Mouse (Mus musculus) intestine, embryonic 16.5 days (tissue): Measurements from ENCODE around the gene Slc38a10. TPM values are rescaled to one million over a fixed set of nuclear protein-coding genes. Genes with fewer than 3 reads are reported as not detected.
A peak's percentile ranks its signal among the peaks of the same experiment; 100 is the strongest.

Experiments used
- ATAC-seq: fragments of 200-750 bp; cut with Nextera tagmentation; 2 replicates; pipeline ENCODE4 v1.8.0; 2017; ENCODE audit warnings: moderate TSS enrichment, moderate library complexity
- H3K27ac ChIP-seq: fragments of 300-500 bp; sonication (generic); 2 replicates; pipeline ENCODE4 v1.5.1; 2014; ENCODE audit warnings: mild to moderate bottlenecking, low read length
- H3K27me3 ChIP-seq: fragments of 300-500 bp; sonication (generic); replicated peaks from 2 replicates; pipeline ENCODE4 v1.6.1; 2014; ENCODE audit warnings: low read length, control low read depth, mixed read lengths; ENCODE audit not compliant: control insufficient read depth, insufficient read depth
- H3K36me3 ChIP-seq: fragments of 300-500 bp; sonication (generic); 2 replicates; pipeline ENCODE4 v1.6.1; 2014; ENCODE audit warnings: low read length, control low read depth; ENCODE audit not compliant: control insufficient read depth, insufficient read depth
- H3K4me1 ChIP-seq: fragments of 300-500 bp; sonication (generic); 2 replicates; pipeline ENCODE4 v1.6.1; 2014; ENCODE audit warnings: low read length, control low read depth, mixed read lengths; ENCODE audit not compliant: control insufficient read depth, insufficient read depth
- H3K4me2 ChIP-seq: fragments of 300-500 bp; sonication (generic); 2 replicates; pipeline ENCODE4 v1.6.1; 2014; ENCODE audit warnings: low read depth, low read length, control low read depth
- H3K4me3 ChIP-seq: fragments of 300-500 bp; sonication (generic); 2 replicates; pipeline ENCODE4 v1.5.1; 2014; ENCODE audit warnings: mild to moderate bottlenecking, low read length
- H3K9ac ChIP-seq: fragments of 300-500 bp; sonication (generic); 2 replicates; pipeline ENCODE4 v1.6.1; 2014; ENCODE audit warnings: low read depth, low read length
- H3K9me3 ChIP-seq: fragments of 300-500 bp; sonication (generic); 2 replicates; pipeline ENCODE4 v1.6.1; 2016; ENCODE audit warnings: low read length, control low read depth; ENCODE audit not compliant: control insufficient read depth
- WGBS: fragments of 180-500 bp; shearing (Covaris S2); extraction: QIAGEN DNeasy Blood & Tissue Kit; methylation state at CpG from one replicate; pipeline ENCODE4 v1.1.7; 2014; 5-methylcytosine and 5-hydroxymethylcytosine counted together
- polyA plus RNA-seq: library from polyadenylated mRNA; unstranded; fragments of >200 nt; fragmentation: Nextera tagmentation; extraction: Ambion mirVana; gene quantifications from 2 replicates; pipeline ENCODE4 v1.2.1, GENCODE M21; 2015

The Slc38a10 gene
- polyA plus RNA-seq, 1 experiment from 2014 or later: 84.6 TPM

- 86% methylated on average over 7 of the region's 7 CpGs for WGBS
- Histone ChIP-seq H3K27me3 (no peaks in the 10 kb centered on the region), H3K4me2 (no peak overlapping the region), H3K9ac (no peak overlapping the region), H3K9me3 (no peaks in the 10 kb centered on the region), H3K27ac (no peak overlapping the region), H3K36me3 (peaks cover 20% of the 10 kb centered on the region), H3K4me3 (no peak overlapping the region), H3K4me1 (peaks cover 13% of the 10 kb centered on the region)
- ATAC-seq: no peak
These were observed 79.3 kb downstream of the Slc38a10 start for GRCm38 (mm10) chr11:120071731-120072320.

- Histone ChIP-seq H3K36me3 (peaks cover 20% of the 10 kb centered on the region), H3K4me1 (peaks cover 13% of the 10 kb centered on the region), H3K4me3 (no peak overlapping the region), H3K4me2 (no peak overlapping the region), H3K27me3 (no peaks in the 10 kb centered on the region), H3K27ac (no peak overlapping the region), H3K9ac (no peak overlapping the region), H3K9me3 (no peaks in the 10 kb centered on the region)
- 59% methylated on average over 12 of the region's 12 CpGs for WGBS
- ATAC-seq: no peak
These were observed 80.1 kb downstream of the Slc38a10 start for GRCm38 (mm10) chr11:120071065-120071464.

GRCm38 (mm10) chr11:120070286-120070930 is 80.7 kb downstream of the Slc38a10 start:
- Histone ChIP-seq H3K4me1 (peaks cover 10% of the 10 kb centered on the region), H3K27me3 (no peaks in the 10 kb centered on the region), H3K4me3 (no peak overlapping the region), H3K36me3 (peaks cover 20% of the 10 kb centered on the region), H3K4me2 (no peak overlapping the region), H3K9me3 (no peaks in the 10 kb centered on the region), H3K27ac (no peak overlapping the region), H3K9ac (no peak overlapping the region; the same call in 1 of the 2 replicates)
- 90% methylated on average over 27 of the region's 27 CpGs for WGBS
- no peak for ATAC-seq

- no peak overlapping the region for H3K27ac ChIP-seq
- peaks cover 20% of the 10 kb centered on the region for H3K36me3 ChIP-seq
- ATAC-seq: no peak
These were observed 81.9 kb downstream of the Slc38a10 start for GRCm38 (mm10) chr11:120069261-120069660.

GRCm38 (mm10) chr11:120067834-120068233 is 83.3 kb downstream of the Slc38a10 start:
- peaks cover 20% of the 10 kb centered on the region for H3K36me3 ChIP-seq
- 66% methylated on average over 17 of the region's 17 CpGs for WGBS
- no peak overlapping the region for H3K27ac ChIP-seq
- H3K27me3 ChIP-seq: no peaks in the 10 kb centered on the region
- H3K4me3 ChIP-seq: no peak overlapping the region
- ATAC-seq: peak; percentile 46; the same call in 1 of the 2 replicates
- H3K9me3 ChIP-seq: no peaks in the 10 kb centered on the region
- no peak overlapping the region for H3K4me2 ChIP-seq
- no peak overlapping the region for H3K9ac ChIP-seq
- 0 out of 2 replicates have a peak, but pooled peaks cover 5% of the 10 kb centered on the region for H3K4me1 ChIP-seq

More at GRCm38 (mm10) chr11:120069261-120069660, 81.9 kb downstream of the Slc38a10 start:
- 37% methylated on average over 11 of the region's 11 CpGs for WGBS
- H3K4me3 ChIP-seq: no peak overlapping the region
- H3K9ac ChIP-seq: 0 out of 2 replicates have a peak overlapping the region, but pooled peaks have one; percentile 19
- H3K4me1 ChIP-seq: 0 out of 2 replicates have a peak, but pooled peaks cover 5% of the 10 kb centered on the region
- no peaks in the 10 kb centered on the region for H3K9me3 ChIP-seq
- H3K27me3 ChIP-seq: no peaks in the 10 kb centered on the region
- H3K4me2 ChIP-seq: no peak overlapping the region

- H3K4me2 ChIP-seq: no peak overlapping the region
- no peaks in the 10 kb centered on the region for H3K27me3 ChIP-seq
- H3K9ac ChIP-seq: peak overlapping the region; percentile 19; the same call in 1 of the 2 replicates
- H3K27ac ChIP-seq: no peak overlapping the region
- ATAC-seq: peak; percentile 47; the same call in 1 of the 2 replicates
- WGBS: 35% methylated on average over 10 of the region's 10 CpGs
- peaks cover 12% of the 10 kb centered on the region for H3K4me1 ChIP-seq
- no peak overlapping the region for H3K4me3 ChIP-seq
- peaks cover 7% of the 10 kb centered on the region for H3K36me3 ChIP-seq
- no peaks in the 10 kb centered on the region for H3K9me3 ChIP-seq
These were observed 85.9 kb downstream of the Slc38a10 start for GRCm38 (mm10) chr11:120065291-120065690.

- Histone ChIP-seq H3K4me3 (no peak overlapping the region), H3K36me3 (peaks cover 1% of the 10 kb centered on the region), H3K9ac (no peak overlapping the region), H3K9me3 (no peaks in the 10 kb centered on the region), H3K27me3 (no peaks in the 10 kb centered on the region), H3K4me1 (peaks cover 16% of the 10 kb centered on the region), H3K4me2 (no peak overlapping the region), H3K27ac (no peak overlapping the region)
- WGBS: 89% methylated on average over 11 of the region's 11 CpGs
- ATAC-seq: no peak
These were observed 86.5 kb downstream of the Slc38a10 start for GRCm38 (mm10) chr11:120064668-120065040.

GRCm38 (mm10) chr11:120064006-120064667 is 87.0 kb downstream of the Slc38a10 start:
- no peak overlapping the region for H3K9ac ChIP-seq
- no peak for ATAC-seq
- no peaks in the 10 kb centered on the region for H3K27me3 ChIP-seq
- WGBS: 80% methylated on average over 13 of the region's 13 CpGs
- H3K4me1 ChIP-seq: peaks cover 14% of the 10 kb centered on the region
- no peak overlapping the region for H3K4me2 ChIP-seq
- H3K9me3 ChIP-seq: no peaks in the 10 kb centered on the region
- H3K36me3 ChIP-seq: no peaks in the 10 kb centered on the region
- H3K27ac ChIP-seq: no peak overlapping the region
- H3K4me3 ChIP-seq: no peak overlapping the region

- Histone ChIP-seq H3K9ac (no peak overlapping the region), H3K36me3 (no peaks in the 10 kb centered on the region), H3K4me2 (no peak overlapping the region), H3K9me3 (no peaks in the 10 kb centered on the region), H3K27me3 (no peaks in the 10 kb centered on the region), H3K4me1 (peaks cover 14% of the 10 kb centered on the region), H3K4me3 (no peak overlapping the region), H3K27ac (no peak overlapping the region)
- ATAC-seq: no peak
- WGBS: 79% methylated on average over 5 of the region's 5 CpGs
These were observed 87.8 kb downstream of the Slc38a10 start for GRCm38 (mm10) chr11:120063326-120063725.
